ENCODE assay signal across 8 mouse cellular contexts in genomic region chr11:116318719-116319659, GRCm38 (mm10). TPM values are rescaled to one million over a fixed set of nuclear protein-coding genes. Genes with fewer than 3 reads are reported as not detected.
DNase-seq lines count a peak whose midpoint lies in the region; ATAC-seq lines count a peak whose summit lies in the region.

No protein-coding gene starts in this region.

- no peak overlapping the region for H3K27ac ChIP-seq in brown adipose tissue, adult 24 weeks (replicated peaks; ENCODE audit: low read depth, low read length)
- no peak overlapping the region for H3K27ac ChIP-seq in heart, embryonic 15.5 days
- H3K27ac ChIP-seq in liver, embryonic 13.5 days = no peak overlapping the region
- H3K27ac ChIP-seq in stomach, embryonic 14.5 days (ENCODE audit: low read length) = no peak overlapping the region

- H3K36me3 ChIP-seq in erythroblast, embryonic 14.5 days (ENCODE audit: control insufficient read depth) = no peaks in the 10 kb centered on the region
- no peaks in the 10 kb centered on the region for H3K36me3 ChIP-seq in heart, embryonic 15.5 days
- no peaks in the 10 kb centered on the region for H3K36me3 ChIP-seq in liver, embryonic 13.5 days
- no peaks in the 10 kb centered on the region for H3K36me3 ChIP-seq in stomach, embryonic 14.5 days (ENCODE audit: control insufficient read depth, insufficient read depth, low read length)

- peaks cover 4% of the 10 kb centered on the region; the same call in 1 of the 2 replicates for H3K27me3 ChIP-seq in erythroblast, embryonic 14.5 days (ENCODE audit: control insufficient read depth)
- H3K27me3 ChIP-seq in heart, embryonic 15.5 days = peaks cover 9% of the 10 kb centered on the region
- peaks cover 7% of the 10 kb centered on the region; the same call in 1 of the 2 replicates for H3K27me3 ChIP-seq in liver, embryonic 13.5 days
- H3K27me3 ChIP-seq in stomach, embryonic 14.5 days (ENCODE audit: control insufficient read depth, insufficient read depth, low read length) = no peaks in the 10 kb centered on the region

- peak overlapping the region; percentile 99 for H3K4me2 ChIP-seq in heart, embryonic 15.5 days
- peak overlapping the region; percentile 89 for H3K4me2 ChIP-seq in liver, embryonic 13.5 days
- peak overlapping the region; percentile 96 for H3K4me2 ChIP-seq in stomach, embryonic 14.5 days (replicated peaks; ENCODE audit: low read depth, low read length)

- peak; percentile 69 for ATAC-seq in heart, embryonic 15.5 days (replicated peaks; ENCODE audit: insufficient number of reproducible peaks, insufficient read depth, low FRiP score, low read depth)
- peak; percentile 74 for ATAC-seq in liver, embryonic 13.5 days (ENCODE audit: low read depth)
- ATAC-seq in stomach, embryonic 14.5 days (ENCODE audit: insufficient number of reproducible peaks, insufficient read depth, low FRiP score, low read depth) = peak; percentile 73

- DNase-seq in CD4-positive, CD25-positive, alpha-beta regulatory T cell, adult 2 months (ENCODE audit: low read depth, low spot score) = peak; percentile 92
- DNase-seq in kidney, postnatal 10 days = peak; percentile 94
- peak; percentile 67 for DNase-seq in liver, embryonic 13.5 days
- peak; percentile 81 to 87 for DNase-seq in natural killer cell, adult 2 months (ENCODE audit: low spot score in 2 of 2)

- 2% methylated on average over 41 of the region's 41 CpGs for WGBS in heart, embryonic 15.5 days
- WGBS in liver, embryonic 13.5 days (ENCODE audit: insufficient replicate concordance) = 1% methylated on average over 41 of the region's 41 CpGs
- WGBS in stomach, embryonic 14.5 days = 2% methylated on average over 41 of the region's 41 CpGs

- peak overlapping the region; percentile 71 for H3K9ac ChIP-seq in heart, embryonic 15.5 days
- H3K9ac ChIP-seq in liver, embryonic 13.5 days = peak overlapping the region; percentile 73
- peak overlapping the region; percentile 62 for H3K9ac ChIP-seq in stomach, embryonic 14.5 days (replicated peaks; ENCODE audit: low read depth, low read length)

- H3K4me1 ChIP-seq in brown adipose tissue, adult 24 weeks (ENCODE audit: control insufficient read depth, insufficient read depth, insufficient read length, low read length) = no peaks in the 10 kb centered on the region
- H3K4me1 ChIP-seq in erythroblast, embryonic 14.5 days (ENCODE audit: control insufficient read depth) = peaks cover 12% of the 10 kb centered on the region
- H3K4me1 ChIP-seq in heart, embryonic 15.5 days (replicated peaks) = peaks cover 9% of the 10 kb centered on the region
- H3K4me1 ChIP-seq in liver, embryonic 13.5 days (replicated peaks) = peaks cover 8% of the 10 kb centered on the region
- 0 out of 2 replicates have a peak, but pooled peaks cover 6% of the 10 kb centered on the region for H3K4me1 ChIP-seq in stomach, embryonic 14.5 days (ENCODE audit: control insufficient read depth, insufficient read depth, low read length)

- H3K9me3 ChIP-seq in erythroblast, embryonic 14.5 days (ENCODE audit: control insufficient read depth, low read length) = no peaks in the 10 kb centered on the region
- H3K9me3 ChIP-seq in heart, embryonic 15.5 days (replicated peaks) = no peaks in the 10 kb centered on the region
- H3K9me3 ChIP-seq in liver, embryonic 13.5 days (replicated peaks) = no peaks in the 10 kb centered on the region
- no peaks in the 10 kb centered on the region for H3K9me3 ChIP-seq in stomach, embryonic 14.5 days (ENCODE audit: control insufficient read depth, low read depth, low read length)

- peak overlapping the region; percentile 55 for H3K4me3 ChIP-seq in brown adipose tissue, adult 24 weeks (ENCODE audit: insufficient read depth, low read depth, low read length)
- peak overlapping the region; percentile 45 for H3K4me3 ChIP-seq in erythroblast, embryonic 14.5 days (replicated peaks)
- peak overlapping the region; percentile 56 for H3K4me3 ChIP-seq in heart, embryonic 15.5 days
- H3K4me3 ChIP-seq in liver, embryonic 13.5 days (replicated peaks) = peak overlapping the region; percentile 56
- peak overlapping the region; percentile 36 for H3K4me3 ChIP-seq in stomach, embryonic 14.5 days (ENCODE audit: low read depth, low read length)

RNA-seq across cellular contexts. Expression of gene Exoc7, which starts 12.0 kb away (rescaled TPM):
- polyA plus RNA-seq in brown adipose tissue, adult 24 weeks (2012; ENCODE audit: insufficient read depth, insufficient read length, missing spikeins) = 61.2 and 74.2 TPM in 2 replicates
- polyA plus RNA-seq in erythroblast, embryonic 14.5 days (2012) = 0.84 and 0.94 TPM in 2 replicates
- polyA plus RNA-seq in heart, embryonic 15.5 days (2015; fragmentation: Nextera tagmentation; extraction: Ambion mirVana) = 45.2 and 58.2 TPM in 2 replicates
- polyA plus RNA-seq in liver, embryonic 13.5 days (2015; fragmentation: Nextera tagmentation; extraction: Ambion mirVana) = 21.3 and 25.1 TPM in 2 replicates
- polyA plus RNA-seq in stomach, embryonic 14.5 days (2014; fragmentation: Nextera tagmentation; extraction: Ambion mirVana) = 67.3 and 72.7 TPM in 2 replicates

RNA-seq across cellular contexts. Expression of gene Foxj1, which starts 16.2 kb away (rescaled TPM):
- polyA plus RNA-seq in brown adipose tissue, adult 24 weeks (2012; ENCODE audit: insufficient read depth, insufficient read length, missing spikeins) = not detected in 2 replicates
- 0.01 and 0.02 TPM in 2 replicates for polyA plus RNA-seq in erythroblast, embryonic 14.5 days (2012)
- 0.89 and 2.6 TPM in 2 replicates for polyA plus RNA-seq in heart, embryonic 15.5 days (2015; fragmentation: Nextera tagmentation; extraction: Ambion mirVana)
- polyA plus RNA-seq in liver, embryonic 13.5 days (2015; fragmentation: Nextera tagmentation; extraction: Ambion mirVana) = 1.1 and 1.2 TPM in 2 replicates
- 0.17 and 0.34 TPM in 2 replicates for polyA plus RNA-seq in stomach, embryonic 14.5 days (2014; fragmentation: Nextera tagmentation; extraction: Ambion mirVana)

RNA-seq across cellular contexts. Expression of gene Galr2, which starts 38.2 kb away (rescaled TPM):
- not detected in 2 replicates for polyA plus RNA-seq in brown adipose tissue, adult 24 weeks (2012; ENCODE audit: insufficient read depth, insufficient read length, missing spikeins)
- polyA plus RNA-seq in erythroblast, embryonic 14.5 days (2012) = not detected in 2 replicates
- 0.19 and 0.20 TPM in 2 replicates for polyA plus RNA-seq in heart, embryonic 15.5 days (2015; fragmentation: Nextera tagmentation; extraction: Ambion mirVana)
- 0.07 TPM in 1 of 2 replicates, not detected in the other for polyA plus RNA-seq in liver, embryonic 13.5 days (2015; fragmentation: Nextera tagmentation; extraction: Ambion mirVana)
- polyA plus RNA-seq in stomach, embryonic 14.5 days (2014; fragmentation: Nextera tagmentation; extraction: Ambion mirVana) = 0.13 and 0.15 TPM in 2 replicates

RNA-seq across cellular contexts. Expression of gene Srp68, which starts 45.0 kb away (rescaled TPM):
- polyA plus RNA-seq in brown adipose tissue, adult 24 weeks (2012; ENCODE audit: insufficient read depth, insufficient read length, missing spikeins) = 23.4 and 31.3 TPM in 2 replicates
- polyA plus RNA-seq in erythroblast, embryonic 14.5 days (2012) = 0.78 and 1.9 TPM in 2 replicates
- polyA plus RNA-seq in heart, embryonic 15.5 days (2015; fragmentation: Nextera tagmentation; extraction: Ambion mirVana) = 57.2 and 74.0 TPM in 2 replicates
- polyA plus RNA-seq in liver, embryonic 13.5 days (2015; fragmentation: Nextera tagmentation; extraction: Ambion mirVana) = 47.6 and 51.6 TPM in 2 replicates
- polyA plus RNA-seq in stomach, embryonic 14.5 days (2014; fragmentation: Nextera tagmentation; extraction: Ambion mirVana) = 71.8 and 74.2 TPM in 2 replicates

Comparison
In these comparisons a context has a peak if more than half of its experiments do, and no peak if none do; other contexts are left out.
1. RNA of gene Exoc7, which starts 12.0 kb away (polyA plus RNA-seq): 67.3 to 72.7 TPM in stomach, embryonic 14.5 days, 61.2 to 74.2 TPM in brown adipose tissue, adult 24 weeks, 45.2 to 58.2 TPM in heart, embryonic 15.5 days and 21.3 to 25.1 TPM in liver, embryonic 13.5 days; 0.84 to 0.94 TPM in erythroblast, embryonic 14.5 days; every median in the first group is over 10 times any median in the second.
2. Peak in every context shown above with its lines, with median percentiles within 50 percentile points of each other: DNase-seq, H3K4me3 ChIP-seq, ATAC-seq, H3K4me2 ChIP-seq and H3K9ac ChIP-seq.